Mouse (Mus musculus) urinary bladder, postnatal 10 days (tissue): ENCODE measurements around the gene Dynlt1c.
"Not testable (repeated sequence)": the region's sequence is repeated elsewhere in the genome, so short reads cannot be mapped to it uniquely, and the experiment has no call there.

Experiments used
- DNase-seq: peaks from one replicate; pipeline ENCODE4 v3.0.0; 2022; ENCODE audit warnings: low spot score

The Dynlt1c gene

DNA sequence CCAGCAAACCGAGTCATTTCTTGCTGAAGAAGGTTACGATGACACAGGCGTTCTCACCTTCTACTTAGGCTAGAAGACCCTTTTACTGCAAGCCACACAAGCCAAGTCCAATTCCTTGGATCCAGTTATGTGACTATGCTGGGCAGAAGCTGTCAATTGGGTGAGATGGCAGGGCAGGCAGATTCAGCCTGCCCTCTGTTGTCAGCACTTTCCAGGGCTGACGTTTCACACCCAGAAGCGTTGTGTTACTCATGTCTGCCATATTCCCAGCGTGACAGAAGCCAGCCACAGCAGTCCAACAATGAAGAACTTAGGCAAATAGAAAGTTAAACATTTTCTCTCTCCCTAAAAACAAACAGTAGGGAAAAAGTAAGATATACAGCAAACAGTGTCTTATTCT is 18.6 kb downstream of the Dynlt1c start:
- not testable (repeated sequence) for DNase-seq

DNA sequence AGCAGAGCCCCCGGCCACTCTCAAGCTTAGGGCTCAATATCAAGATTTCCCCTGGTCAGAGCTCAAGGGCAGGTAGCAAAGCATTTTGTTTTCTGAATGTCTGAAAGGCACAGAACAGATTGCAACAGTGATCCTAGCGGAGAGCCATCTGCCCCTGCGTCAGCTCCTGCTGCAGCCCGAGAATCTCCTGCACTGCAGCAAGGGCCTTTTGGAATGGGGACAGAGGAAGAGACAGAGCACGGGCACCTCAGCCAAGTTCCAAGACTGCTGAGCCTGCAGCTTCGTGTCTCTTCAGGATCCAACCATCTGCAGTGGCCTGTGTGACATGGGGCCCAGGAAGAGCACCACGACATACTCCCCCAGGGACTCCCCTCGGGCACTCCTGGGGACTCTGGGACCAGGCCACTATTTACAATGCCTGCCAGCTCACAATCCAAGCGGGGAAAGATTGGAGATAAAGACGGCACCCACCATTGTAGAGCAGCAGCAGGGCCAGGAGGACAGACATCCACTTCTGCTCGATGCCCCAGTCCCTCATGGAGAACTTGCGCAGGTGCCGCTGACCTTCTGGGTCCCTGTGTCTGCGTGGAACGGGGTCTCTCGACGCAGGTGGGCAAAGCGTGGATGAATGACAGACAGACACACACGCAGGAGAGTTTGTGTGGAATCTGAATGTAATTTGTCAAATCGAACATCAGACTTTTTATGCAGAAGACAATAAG is 19.4 kb downstream of the Dynlt1c start:
- DNase-seq: not testable (repeated sequence)

DNA sequence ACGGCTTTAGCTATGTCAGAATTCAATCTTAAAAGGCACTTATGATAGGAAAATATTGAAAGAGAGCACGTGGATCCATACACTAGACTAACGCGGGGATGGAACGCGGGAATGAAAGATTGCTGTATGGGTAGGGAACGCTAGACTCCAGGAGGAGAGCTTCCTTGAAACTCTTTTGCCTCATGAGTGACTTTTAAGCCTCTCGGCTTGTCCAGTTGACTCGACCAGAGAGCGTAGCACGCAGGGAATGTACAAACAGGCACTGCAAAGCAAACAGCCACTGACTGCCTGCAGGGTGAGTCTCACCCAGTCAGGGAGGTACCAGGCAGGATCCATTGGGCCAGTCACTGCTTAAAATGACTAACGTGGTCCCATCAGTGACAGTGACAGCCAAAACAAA is 20.5 kb downstream of the Dynlt1c start:
- not testable (repeated sequence) for DNase-seq

DNA sequence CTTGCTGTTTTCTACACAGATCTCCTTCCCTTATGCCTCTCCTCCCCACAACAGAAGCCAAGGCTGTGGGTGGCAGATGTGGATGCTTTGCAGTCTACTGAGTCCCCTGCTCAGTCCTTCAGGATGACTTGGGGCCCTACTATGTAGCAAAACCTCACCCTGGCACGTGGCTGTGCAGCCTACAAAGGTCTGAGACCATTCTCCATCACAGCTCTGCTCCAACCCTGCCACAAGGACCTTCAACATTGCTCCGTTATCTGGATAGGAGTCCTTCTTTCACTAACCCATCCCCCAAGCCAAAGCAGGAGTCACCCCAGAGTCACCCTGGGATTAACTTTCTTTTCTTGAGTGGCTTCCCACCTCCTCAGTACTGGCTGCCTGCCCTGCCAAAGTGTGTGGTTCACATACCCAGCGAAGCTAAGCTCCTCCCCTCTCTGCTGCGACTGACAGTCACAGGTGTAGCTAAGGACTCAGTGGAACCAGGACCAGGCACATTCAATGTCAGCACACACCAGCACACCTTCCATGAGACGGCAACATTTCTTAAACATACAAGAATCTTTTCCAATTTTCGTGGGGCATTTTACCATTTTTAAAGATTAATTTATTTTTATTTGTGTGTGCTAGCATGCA is 23.6 kb downstream of the Dynlt1c start:
- DNase-seq: not testable (repeated sequence)

DNA sequence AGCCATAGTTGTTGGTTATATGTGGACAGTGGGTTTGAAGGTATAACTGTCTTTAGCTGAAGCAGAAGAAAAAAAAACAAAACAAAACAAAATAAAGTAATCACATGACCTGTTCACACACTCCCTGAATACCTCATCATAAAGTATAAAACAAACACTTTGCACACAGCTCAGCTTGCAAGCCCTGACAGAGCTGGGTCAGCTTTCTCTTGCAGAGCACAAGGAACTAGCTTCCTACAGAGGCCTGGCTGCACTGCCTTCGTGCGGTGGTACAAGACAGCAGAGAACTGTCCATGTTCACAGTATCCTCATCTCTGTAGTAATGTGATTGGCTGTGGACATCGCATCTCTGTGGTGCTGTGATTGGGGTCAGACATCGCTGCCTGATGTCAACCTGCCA is 28.9 kb downstream of the Dynlt1c start:
- not testable (repeated sequence) for DNase-seq

DNA sequence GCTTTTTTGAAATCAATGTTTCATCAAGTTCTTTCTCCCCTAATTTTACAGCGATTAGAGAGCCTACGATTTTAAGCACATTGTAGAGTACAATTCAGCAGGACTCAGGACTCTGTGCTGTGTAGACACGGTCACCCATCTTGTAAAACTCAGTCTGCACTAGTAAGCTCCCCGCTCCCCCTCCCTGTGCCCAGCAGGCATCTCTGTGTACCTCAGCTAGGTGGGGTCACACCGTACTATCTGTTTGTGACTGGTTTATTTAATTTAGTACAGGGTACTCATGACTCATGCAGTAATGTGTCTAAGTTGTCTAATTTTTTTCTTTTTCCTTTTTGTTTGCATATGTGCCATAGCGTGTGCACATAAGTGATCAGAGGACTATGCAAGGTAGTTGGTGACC is 31.4 kb downstream of the Dynlt1c start:
- not testable (repeated sequence) for DNase-seq

DNA sequence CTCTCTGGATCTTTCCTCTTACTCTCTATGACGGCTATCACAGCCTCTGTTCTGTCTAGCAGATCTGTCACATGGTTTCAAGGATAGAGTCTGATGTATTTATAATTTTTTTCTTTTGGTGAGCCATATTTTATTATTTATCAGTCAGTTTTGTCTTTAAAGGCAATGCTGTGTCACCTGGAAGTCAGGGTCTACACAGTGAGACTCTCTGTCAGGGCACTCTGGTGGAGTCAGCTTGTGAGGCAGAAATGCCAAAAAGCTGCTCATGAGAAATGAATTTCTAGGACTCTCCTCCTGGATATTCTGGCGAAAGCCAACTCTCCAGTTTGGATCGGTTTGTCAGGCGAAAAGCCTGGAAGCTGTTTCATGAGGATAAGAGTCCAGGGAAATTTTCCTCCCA is 34.3 kb downstream of the Dynlt1c start:
- DNase-seq: not testable (repeated sequence)

DNA sequence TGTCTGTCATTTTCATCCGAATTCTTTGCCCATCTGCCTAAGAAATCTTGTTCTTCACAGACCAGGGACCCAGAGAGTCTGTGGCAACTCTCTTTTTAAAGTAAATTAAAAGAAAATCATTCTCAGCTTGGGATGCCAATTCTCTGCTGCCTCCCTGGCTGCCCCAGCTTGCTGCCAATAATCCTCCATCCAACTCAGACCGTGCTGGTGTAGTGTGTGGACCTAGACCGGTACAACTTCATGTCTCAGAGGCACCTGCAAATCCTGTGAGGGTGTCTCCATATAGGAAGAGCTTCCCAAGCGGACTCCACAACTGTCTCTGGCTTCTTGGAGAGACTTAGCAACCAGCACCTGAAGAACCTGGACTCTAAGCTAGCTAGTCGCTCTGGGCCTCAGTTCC is 35.4 kb downstream of the Dynlt1c start:
- no peak for DNase-seq

DNA sequence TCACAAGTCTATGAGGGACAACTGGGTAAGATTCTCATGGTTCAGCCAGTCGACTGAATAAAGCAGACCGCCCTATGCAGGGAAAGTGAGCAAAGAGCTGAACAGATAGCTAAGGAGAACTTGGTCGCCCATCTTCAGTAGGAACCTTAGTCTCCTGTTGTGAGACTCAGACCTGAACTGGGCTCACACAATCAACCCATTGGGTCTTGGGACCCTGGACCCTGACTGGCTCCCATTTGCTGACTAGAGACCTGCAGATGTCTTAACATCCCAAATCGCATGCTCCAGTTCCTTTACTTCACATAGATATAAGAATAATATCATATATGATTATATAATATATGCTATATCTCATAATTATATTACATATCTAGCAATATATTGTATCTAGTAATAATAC is 36.0 kb downstream of the Dynlt1c start:
- not testable (repeated sequence) for DNase-seq

DNA sequence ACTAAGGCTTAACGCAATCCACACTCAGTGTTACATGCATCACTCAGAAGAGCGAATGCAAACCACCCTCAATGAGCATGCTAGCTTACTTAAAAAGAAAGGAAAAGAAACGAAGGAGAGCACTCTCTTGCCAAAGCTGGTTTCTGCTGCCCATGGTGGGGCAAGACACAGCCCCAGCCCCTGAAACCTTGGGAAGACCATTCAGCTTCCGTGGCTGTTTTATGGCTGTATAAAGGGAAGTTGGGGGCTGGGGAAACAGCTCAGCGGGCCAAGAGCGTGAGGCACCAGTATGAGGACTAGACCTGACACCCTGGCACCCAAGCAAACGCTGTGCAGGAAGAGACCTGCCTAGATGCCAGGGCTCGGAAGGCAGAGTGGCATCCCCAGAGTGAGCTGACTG is 37.0 kb downstream of the Dynlt1c start:
- DNase-seq: not testable (repeated sequence)

DNA sequence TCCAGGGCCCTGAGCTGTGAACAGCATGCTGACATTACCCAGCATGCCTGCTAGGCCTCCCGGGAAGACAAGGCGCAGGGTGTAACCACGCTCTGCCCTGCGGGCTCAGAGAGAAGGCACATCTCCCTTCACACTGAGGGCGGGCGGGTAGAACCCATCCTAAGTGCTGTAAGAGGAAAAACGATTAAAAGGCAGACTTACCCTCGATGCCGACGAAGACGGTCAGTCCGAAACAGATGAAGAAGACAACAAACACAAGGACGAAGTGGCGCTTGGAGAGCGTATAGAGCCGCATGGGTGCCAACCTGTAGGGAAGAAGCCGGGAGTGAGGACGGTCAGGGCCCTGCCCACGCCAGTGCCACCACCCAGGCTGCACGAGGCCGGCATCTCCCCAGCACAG is 38.0 kb downstream of the Dynlt1c start:
- not testable (repeated sequence) for DNase-seq

DNA sequence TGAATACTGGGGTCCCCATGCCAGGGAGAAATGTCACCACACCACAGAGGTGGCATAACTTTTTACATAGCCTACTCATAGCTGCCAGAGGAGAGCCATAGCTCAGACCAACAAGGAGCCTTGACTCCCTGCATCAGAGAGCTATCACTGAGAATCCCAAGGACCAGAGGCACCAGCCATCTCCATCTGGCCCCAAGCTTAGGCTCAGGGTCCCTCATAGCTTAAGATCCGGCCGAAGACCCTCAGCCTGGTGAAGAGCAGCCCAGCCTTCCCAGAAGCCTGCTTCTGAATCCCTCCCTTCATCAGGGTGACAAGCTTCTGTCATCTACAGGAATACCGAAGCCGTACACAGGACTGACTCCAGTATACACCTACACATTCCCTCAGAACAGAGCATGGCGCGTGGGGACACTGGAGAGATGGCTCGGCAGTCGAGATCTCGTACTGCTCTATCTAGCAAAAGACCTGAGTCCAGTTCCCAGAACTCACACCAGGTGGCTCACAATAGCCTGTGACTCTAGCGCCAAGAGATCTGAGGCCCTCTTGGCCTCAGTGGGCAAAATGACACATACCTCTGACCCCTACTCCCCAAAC is 38.7 kb downstream of the Dynlt1c start:
- DNase-seq: not testable (repeated sequence)

DNA sequence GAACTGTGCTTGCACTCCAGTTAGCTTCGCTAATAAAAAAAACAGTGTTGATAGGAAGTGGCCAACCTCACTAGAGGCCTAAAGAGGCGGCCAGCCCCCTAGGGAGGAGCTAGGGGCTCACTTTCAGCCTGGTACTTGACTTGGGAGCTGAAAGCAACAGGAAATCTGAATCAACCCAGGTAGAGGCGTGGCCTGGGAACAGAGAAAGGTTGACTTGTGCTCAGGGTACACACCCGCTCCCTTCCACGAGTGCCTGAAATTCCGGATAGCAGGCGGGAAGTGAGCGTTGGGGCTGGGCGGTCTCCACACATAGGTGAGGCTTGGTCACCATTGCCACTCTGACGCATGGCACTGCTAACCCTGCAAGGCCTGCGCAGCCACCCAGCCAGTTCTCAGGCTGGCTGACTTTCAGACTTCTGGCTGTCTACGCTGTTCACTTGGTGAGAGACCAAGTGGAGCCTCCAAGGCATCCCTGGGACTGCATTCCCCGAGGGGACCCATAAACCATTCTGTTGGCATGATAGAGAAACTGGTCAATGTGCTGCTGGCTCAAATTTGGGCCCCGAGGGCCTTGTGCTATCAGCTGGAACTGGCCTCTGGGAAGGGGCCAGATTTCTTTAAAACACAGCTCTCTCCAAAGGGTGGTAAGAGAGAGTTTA is 39.4 kb downstream of the Dynlt1c start:
- not testable (repeated sequence) for DNase-seq

DNA sequence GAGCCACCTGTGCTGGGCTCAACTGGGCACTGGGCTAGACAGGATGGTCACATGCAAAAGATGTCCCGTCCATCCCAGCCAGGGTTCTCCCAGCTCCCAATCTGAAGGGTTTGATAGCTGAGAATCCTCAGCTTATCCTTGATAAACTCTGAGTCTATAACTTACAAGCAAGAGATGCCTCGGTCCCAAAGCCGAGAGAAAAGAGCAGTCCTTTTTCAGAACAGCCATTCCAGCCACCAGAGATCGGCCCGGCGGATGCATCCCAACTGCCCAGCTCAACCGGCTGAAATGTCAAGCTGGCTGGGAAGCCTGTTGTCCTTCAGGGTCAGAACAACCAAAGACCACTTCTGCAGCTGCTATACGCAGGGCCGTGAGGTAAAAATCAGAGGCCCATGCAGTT is 42.7 kb downstream of the Dynlt1c start:
- not testable (repeated sequence) for DNase-seq

DNA sequence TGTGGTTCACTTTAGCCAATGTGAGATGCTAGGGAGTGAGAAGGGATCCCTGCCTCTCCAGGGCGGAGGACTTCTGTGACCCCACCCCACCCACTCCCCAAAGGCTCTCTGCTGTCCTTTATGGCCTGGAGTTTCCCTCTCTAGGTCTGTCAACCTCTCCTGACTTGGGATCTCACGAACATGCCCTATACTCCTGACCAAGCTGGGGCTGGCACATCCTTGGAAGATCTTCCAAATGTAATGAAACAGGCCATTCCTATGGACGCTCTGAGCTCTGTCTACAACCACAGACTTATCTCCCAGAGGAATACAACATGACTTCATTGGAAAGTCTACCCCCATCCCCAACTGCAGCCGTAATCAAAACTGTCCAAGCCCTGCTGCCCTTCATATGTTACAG is 43.2 kb downstream of the Dynlt1c start:
- DNase-seq: not testable (repeated sequence)

DNA sequence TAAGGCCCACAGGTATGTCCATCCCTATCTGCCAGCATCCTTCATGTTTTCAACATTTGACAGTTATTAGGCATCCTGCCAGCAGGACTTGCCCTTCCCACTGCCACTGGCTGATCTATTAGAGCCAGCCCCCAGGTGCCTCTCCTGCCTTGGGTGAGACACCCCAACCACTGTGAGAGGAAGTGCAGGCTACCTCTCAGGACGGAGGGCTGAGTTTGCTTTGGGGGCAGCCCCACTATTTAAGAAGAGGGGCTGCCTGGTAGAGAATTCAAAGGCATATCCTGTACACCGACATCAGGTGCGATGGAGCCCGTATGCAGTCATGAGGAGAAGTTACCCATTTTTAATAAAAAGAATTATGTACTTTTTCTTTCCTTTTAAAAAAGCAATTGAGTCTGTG is 44.2 kb downstream of the Dynlt1c start:
- DNase-seq: not testable (repeated sequence)

DNA sequence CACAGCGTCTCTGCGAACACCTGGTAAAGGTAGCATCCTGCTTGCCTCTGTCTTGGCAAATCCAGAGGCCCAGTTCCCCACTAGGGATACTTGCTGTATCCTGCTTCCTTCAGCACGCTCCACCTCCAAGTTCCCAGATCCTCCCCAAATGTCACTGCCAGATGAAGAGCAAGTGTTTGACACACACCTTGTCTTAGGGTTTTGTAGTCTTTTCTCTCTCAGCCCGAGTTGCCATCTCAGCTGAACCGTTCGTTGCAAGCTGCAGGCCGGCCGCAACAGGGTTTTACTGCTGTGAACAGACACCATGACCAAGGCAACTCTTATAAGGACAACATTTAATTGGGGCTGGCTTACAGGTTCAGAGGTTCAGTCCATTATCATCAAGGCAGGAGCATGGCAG is 45.4 kb downstream of the Dynlt1c start:
- DNase-seq: not testable (repeated sequence)

DNA sequence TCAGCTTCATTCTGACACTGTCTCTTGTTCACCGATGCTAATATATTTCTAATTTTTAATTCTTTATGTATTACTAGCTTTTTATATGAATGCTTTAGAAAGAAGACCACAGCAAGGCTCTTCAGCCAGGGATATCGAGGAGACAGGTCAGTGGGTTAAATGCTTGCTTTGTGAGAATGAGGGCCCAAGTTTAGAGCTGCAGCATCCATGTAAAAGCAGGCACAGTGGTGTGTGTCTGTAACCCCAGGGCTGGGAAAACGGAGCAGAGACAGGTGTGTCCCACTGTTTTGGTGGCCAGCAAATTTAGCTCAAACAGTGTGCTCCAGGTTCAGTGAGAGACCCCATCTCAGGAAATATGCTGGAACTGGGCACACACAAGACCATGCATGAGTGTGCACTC is 46.0 kb downstream of the Dynlt1c start:
- not testable (repeated sequence) for DNase-seq

DNA sequence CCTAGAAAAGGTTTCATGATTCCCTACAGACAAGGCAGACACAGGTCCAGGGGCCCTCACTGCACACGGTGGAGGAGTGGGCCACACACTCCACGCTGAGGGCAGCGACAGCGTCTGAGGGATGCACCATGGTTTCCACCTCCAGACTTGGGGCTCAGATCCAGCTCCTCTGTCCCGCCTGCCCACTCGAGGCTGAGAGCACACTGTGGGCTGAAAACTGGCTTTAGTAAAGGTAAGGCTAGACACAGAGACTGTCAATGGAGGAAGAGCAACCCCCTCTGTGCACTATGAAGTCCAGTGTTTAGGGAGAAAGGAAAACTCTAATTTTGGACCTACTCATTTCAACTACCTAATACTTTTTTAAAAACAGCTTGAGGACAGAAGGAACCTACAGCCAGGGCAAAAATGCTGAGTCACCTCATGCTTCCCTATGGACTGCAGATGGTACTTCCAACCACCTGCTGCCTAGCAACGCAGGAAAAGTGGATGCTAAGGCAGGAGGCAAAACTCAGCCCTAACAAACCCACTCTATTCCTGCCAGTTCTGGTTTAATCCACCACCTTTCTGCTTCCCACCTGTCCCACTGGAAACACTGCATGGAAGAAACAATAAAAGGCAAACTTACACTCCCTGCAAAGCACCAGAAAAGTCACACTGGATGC is 49.6 kb downstream of the Dynlt1c start:
- DNase-seq: not testable (repeated sequence)

DNA sequence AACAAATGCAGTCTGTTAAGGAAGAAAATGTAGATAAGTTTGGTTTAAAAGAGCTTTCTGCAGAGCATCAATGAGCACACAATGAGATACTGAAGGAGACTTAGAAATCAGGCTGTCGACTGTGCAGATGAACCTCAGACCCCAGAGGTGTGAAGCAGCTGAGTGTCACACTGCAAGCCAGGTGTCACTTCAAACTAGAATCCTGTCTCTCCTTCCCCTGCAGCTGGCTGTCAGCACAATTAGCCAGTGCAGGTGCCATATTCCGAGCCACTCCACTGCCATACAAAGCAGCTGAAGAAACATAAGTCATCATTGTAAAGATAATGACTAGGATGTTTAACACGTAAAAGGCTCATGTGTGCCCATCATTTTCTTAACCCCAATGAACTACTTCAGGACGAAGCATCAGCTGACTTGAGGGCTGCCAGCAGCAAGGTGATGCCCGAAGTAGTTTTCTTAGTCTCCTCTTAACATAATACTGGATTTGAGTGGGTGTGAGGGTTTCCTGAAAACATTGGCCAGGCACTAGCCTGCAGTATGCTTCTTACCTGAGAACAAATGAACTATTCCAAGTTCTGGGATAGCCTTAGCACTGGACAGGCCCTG is 52.0 kb downstream of the Dynlt1c start:
- not testable (repeated sequence) for DNase-seq

DNA sequence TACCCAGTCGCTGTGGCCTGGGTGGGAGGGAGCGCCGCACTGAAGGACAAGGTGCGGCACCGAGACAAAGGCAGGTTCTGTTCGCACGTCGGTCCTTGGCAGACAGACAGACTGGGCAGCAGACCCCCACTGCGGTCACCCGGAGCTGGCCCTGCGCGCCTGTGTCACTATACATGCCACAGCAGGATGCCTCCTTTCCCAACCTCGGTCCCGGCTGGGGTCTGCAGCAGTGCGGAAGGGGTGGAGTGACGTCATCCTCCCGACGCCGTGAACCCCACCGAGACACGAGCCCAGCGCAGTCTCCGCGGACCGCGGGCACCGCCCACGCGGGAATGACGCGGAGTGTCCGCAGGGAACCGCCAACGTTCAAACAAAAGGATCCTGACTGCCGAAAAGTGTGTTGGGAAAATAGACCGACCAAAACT is 53.6 kb downstream of the Dynlt1c start:
- DNase-seq: not testable (repeated sequence)
